Mouse (Mus musculus) kidney, embryonic 15.5 days (tissue): ENCODE data around the gene Mapk8ip2. TPM values are rescaled to one million over a fixed set of nuclear protein-coding genes. Genes with fewer than 3 reads are reported as not detected.

Experiments
- ATAC-seq: fragments of 200-750 bp; cut with Nextera tagmentation; replicated peaks from 2 replicates; pipeline ENCODE4 v1.8.0; 2017; ENCODE audit warnings: moderate TSS enrichment; ENCODE audit not compliant: low FRiP score
- H3K27ac ChIP-seq: fragments of 300-500 bp; sonication (generic); 2 replicates; pipeline ENCODE4 v1.5.1; 2015; ENCODE audit warnings: mild to moderate bottlenecking, inconsistent platforms
- H3K27me3 ChIP-seq: fragments of 300-500 bp; sonication (generic); 2 replicates; pipeline ENCODE4 v1.6.1; 2015; ENCODE audit warnings: inconsistent platforms
- H3K36me3 ChIP-seq: fragments of 300-500 bp; sonication (generic); 2 replicates; pipeline ENCODE4 v1.6.1; 2015; ENCODE audit warnings: inconsistent platforms
- H3K4me1 ChIP-seq: fragments of 300-500 bp; sonication (generic); 2 replicates; pipeline ENCODE4 v1.6.1; 2015; ENCODE audit warnings: inconsistent platforms
- H3K4me2 ChIP-seq: fragments of 300-500 bp; sonication (generic); 2 replicates; pipeline ENCODE4 v1.6.1; 2015; ENCODE audit warnings: moderate library complexity, mild to moderate bottlenecking, inconsistent platforms
- H3K4me3 ChIP-seq: fragments of 300-500 bp; sonication (generic); replicated peaks from 2 replicates; pipeline ENCODE4 v1.5.1; 2015; ENCODE audit warnings: mild to moderate bottlenecking, inconsistent platforms
- H3K9ac ChIP-seq: fragments of 300-500 bp; sonication (generic); 2 replicates; pipeline ENCODE4 v1.6.1; 2015; ENCODE audit warnings: mild to moderate bottlenecking, inconsistent platforms
- H3K9me3 ChIP-seq: fragments of 300-500 bp; sonication (generic); replicated peaks from 2 replicates; pipeline ENCODE4 v1.6.1; 2016; ENCODE audit warnings: inconsistent platforms
- WGBS: fragments of 180-500 bp; shearing (Covaris S2); methylation state at CpG from one replicate; pipeline ENCODE4 v1.1.7; 2015; ENCODE audit warnings: mixed read lengths; 5-methylcytosine and 5-hydroxymethylcytosine counted together
- polyA plus RNA-seq: library from polyadenylated mRNA; unstranded; fragments of >200 nt; fragmentation: Nextera tagmentation; extraction: Ambion mirVana; gene quantifications from 2 replicates; pipeline ENCODE4 v1.2.1, GENCODE M21; 2015

Mapk8ip2 gene
- polyA plus RNA-seq, 1 experiment from 2014 or later: 1.7 TPM

DNA sequence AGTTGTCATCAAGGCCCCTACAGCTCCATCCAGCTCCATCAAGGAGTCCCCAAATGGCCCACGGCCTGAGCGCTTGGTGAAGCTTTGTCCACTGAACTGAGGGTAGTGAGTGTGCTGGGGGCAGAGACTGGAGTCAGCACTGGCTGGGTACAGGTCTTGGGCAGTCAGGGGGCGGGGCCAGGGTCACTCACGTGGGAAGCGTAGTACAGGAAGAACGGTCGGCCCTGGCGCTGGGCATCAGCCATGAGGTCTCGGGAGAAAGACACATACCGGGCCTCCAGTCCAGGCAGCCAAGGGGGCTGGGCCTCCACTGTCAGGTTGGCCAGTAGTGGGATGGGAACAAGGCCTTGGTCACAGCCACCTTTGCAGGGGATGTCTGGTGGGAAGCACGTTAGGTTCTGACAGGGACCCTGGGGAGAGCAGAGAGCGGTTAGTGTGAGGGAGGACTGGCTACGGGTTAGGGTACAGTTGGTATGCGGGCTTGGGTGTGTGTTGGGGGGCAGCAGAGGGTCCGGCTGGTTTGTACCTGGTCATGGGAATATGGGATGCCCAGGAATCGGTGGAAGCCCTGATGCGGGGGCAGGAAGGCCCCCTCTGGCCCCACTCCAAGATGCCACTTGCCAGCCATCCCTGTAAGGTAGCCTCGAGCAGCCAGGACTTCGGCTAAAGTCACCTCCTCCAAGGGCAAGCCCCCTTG, 21.0 kb downstream of the Mapk8ip2 start:
- Histone ChIP-seq H3K9ac (no peak overlapping the region), H3K27me3 (no peaks in the 10 kb centered on the region), H3K27ac (no peak overlapping the region), H3K4me3 (no peak overlapping the region), H3K4me1 (peaks cover 10% of the 10 kb centered on the region), H3K36me3 (no peaks in the 10 kb centered on the region), H3K4me2 (peak overlapping the region; percentile 86), H3K9me3 (no peaks in the 10 kb centered on the region)
- WGBS: 92% methylated on average over 19 of the region's 19 CpGs
- ATAC-seq: no peak

GRCm38 (mm10) chr15:89475293-89475600, 21.5 kb downstream of the Mapk8ip2 start:
- H3K36me3 ChIP-seq: no peaks in the 10 kb centered on the region
- ATAC-seq: no peak
- no peaks in the 10 kb centered on the region for H3K9me3 ChIP-seq
- H3K27me3 ChIP-seq: no peaks in the 10 kb centered on the region
- H3K4me3 ChIP-seq: peak overlapping the region; percentile 70
- no peak overlapping the region for H3K9ac ChIP-seq
- 86% methylated on average over 7 of the region's 7 CpGs for WGBS
- H3K4me1 ChIP-seq: peaks cover 10% of the 10 kb centered on the region
- H3K4me2 ChIP-seq: peak overlapping the region; percentile 86
- H3K27ac ChIP-seq: no peak overlapping the region

DNA sequence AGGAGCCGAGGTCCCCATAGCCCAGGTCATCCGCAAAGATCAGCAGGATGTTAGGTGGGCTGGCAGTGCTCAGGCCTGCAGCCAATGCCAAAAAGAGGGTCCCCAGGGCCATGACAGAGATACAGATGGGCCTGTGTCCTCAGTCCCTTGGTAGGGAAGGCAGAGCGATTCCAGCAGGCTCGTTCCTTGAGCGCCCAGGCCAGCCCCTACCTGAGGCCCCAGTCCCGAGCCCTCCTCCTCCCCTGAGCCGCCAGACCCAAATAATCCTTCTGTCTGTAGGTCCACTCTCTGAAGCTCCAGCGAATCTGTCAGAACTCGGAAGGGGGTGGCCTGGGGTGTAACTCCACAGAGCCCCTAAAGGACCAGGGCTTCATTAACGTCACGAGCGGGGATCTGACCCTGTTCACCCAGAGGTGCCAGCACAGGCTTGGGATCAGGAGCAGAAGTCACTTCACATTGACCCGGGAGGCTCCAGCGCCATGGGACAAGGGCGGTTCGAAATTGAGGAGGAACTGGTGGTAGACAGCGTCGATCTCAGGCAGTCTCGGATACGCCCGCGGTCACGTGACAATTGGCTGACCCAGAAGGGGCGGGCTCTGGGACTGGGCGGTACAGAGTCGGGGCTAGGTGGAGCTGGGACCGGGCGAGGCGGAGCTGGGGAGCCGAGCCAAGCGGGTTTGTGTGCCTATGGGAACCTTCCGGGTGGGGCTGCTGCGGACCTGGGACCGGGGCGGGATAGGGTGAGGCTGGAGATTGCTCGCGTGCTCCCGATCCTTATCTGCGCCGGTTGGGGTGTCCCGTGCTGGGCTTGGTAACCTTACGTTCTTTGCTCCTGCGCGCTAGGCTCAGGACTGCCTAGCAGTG, 22.1 kb downstream of the Mapk8ip2 start:
- WGBS: 9% methylated on average over 44 of the region's 44 CpGs
- peak overlapping the region; percentile 57 for H3K9ac ChIP-seq
- peak; percentile 98 for ATAC-seq

GRCm38 (mm10) chr15:89476475-89476815, 22.7 kb downstream of the Mapk8ip2 start:
- Histone ChIP-seq H3K9ac (peak overlapping the region; percentile 57), H3K36me3 (no peaks in the 10 kb centered on the region), H3K4me3 (peak overlapping the region; percentile 70), H3K27me3 (no peaks in the 10 kb centered on the region), H3K4me1 (peaks cover 14% of the 10 kb centered on the region), H3K4me2 (peak overlapping the region; percentile 86), H3K9me3 (no peaks in the 10 kb centered on the region), H3K27ac (peak overlapping the region; percentile 89)
- ATAC-seq: no peak
- WGBS: 10% methylated on average over 5 of the region's 5 CpGs

More for the DNA sequence above, 22.1 kb downstream of the Mapk8ip2 start:
- peak overlapping the region; percentile 70 for H3K4me3 ChIP-seq
- no peaks in the 10 kb centered on the region for H3K9me3 ChIP-seq
- H3K27me3 ChIP-seq: no peaks in the 10 kb centered on the region
- peak overlapping the region; percentile 89 for H3K27ac ChIP-seq
- H3K36me3 ChIP-seq: no peaks in the 10 kb centered on the region
- peak overlapping the region; percentile 86 for H3K4me2 ChIP-seq
- peaks cover 14% of the 10 kb centered on the region for H3K4me1 ChIP-seq

- H3K9me3 ChIP-seq: no peaks in the 10 kb centered on the region
- H3K4me3 ChIP-seq: peak within 1 kb of the TSS; percentile 70
- H3K36me3 ChIP-seq: no peaks in the 10 kb centered on the region
- H3K27me3 ChIP-seq: no peaks in the 10 kb centered on the region
- H3K27ac ChIP-seq: peak within 1 kb of the TSS; percentile 89
- H3K9ac ChIP-seq: peak within 1 kb of the TSS; percentile 57
- 27% methylated on average over 9 of the region's 9 CpGs for WGBS
- peak within 1 kb of the TSS; percentile 86 for H3K4me2 ChIP-seq
- peaks cover 14% of the 10 kb centered on the region for H3K4me1 ChIP-seq
- no peak for ATAC-seq
These were observed 23.4 kb downstream of the Mapk8ip2 start, which contains the start of gene Arsa for GRCm38 (mm10) chr15:89477091-89477491. Gene Arsa, minus strand, starts transcription at chr15:89477425.

DNA sequence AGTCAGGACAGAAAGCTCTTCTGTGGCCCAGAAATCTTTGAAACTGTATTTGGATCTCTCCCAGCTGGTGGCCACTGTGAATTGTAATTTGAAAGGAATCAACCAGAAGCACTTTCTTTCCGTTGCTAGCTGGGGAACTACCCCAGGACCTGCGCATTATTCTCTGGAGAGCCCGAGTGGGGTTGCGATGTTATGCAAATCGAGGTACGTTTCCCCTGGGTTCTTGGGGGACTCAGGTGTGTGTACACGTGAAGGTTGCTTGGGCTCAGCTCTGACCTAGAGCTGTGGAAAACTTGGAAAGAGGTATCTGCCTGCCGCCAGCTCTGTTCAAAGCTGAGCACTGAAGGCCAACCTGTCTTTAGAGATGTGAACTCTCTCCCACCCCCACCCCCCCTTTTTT, 24.1 kb downstream of the Mapk8ip2 start:
- no peaks in the 10 kb centered on the region for H3K27me3 ChIP-seq
- ATAC-seq: no peak
- peaks cover 14% of the 10 kb centered on the region for H3K4me1 ChIP-seq
- WGBS: 52% methylated on average over 8 of the region's 8 CpGs
- H3K4me3 ChIP-seq: no peak overlapping the region
- H3K27ac ChIP-seq: peak overlapping the region; percentile 41; the same call in 1 of the 2 replicates
- H3K36me3 ChIP-seq: no peaks in the 10 kb centered on the region
- H3K9ac ChIP-seq: no peak overlapping the region
- H3K9me3 ChIP-seq: no peaks in the 10 kb centered on the region
- H3K4me2 ChIP-seq: 0 out of 2 replicates have a peak overlapping the region, but pooled peaks have one; percentile 86

- H3K27ac ChIP-seq: no peak overlapping the region
- no peak overlapping the region for H3K4me3 ChIP-seq
- no peaks in the 10 kb centered on the region for H3K36me3 ChIP-seq
- no peak for ATAC-seq
- WGBS: 79% methylated on average over 3 of the region's 3 CpGs
- peaks cover 14% of the 10 kb centered on the region for H3K4me1 ChIP-seq
- no peak overlapping the region for H3K9ac ChIP-seq
- H3K4me2 ChIP-seq: no peak overlapping the region
- no peaks in the 10 kb centered on the region for H3K9me3 ChIP-seq
- H3K27me3 ChIP-seq: no peaks in the 10 kb centered on the region
These were observed 24.9 kb downstream of the Mapk8ip2 start for GRCm38 (mm10) chr15:89478622-89479021.

DNA sequence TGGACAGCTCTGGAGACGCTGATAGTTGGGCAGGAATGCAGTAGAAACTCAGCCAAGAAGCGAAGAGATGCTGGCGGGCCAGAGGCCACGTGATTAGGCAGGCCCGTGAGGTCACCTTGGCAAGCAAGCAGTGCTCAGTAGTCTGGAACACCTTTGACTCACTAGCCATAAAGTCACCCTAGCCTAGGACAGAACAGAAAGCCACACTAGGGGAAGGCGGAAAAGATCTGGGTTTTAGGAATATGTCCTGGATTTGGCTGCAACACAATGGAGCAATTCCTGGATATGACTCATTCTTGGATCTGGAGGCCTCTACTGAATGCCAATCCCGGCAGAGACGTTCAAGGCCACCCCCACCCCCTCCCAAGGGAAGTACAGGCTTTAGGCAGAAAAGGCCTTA, 26.9 kb downstream of the Mapk8ip2 start:
- WGBS: 56% methylated on average over 8 of the region's 8 CpGs
- Histone ChIP-seq H3K4me1 (peaks cover 7% of the 10 kb centered on the region), H3K36me3 (no peaks in the 10 kb centered on the region), H3K27me3 (no peaks in the 10 kb centered on the region), H3K9me3 (no peaks in the 10 kb centered on the region), H3K4me2 (no peak overlapping the region), H3K4me3 (no peak overlapping the region), H3K9ac (no peak overlapping the region), H3K27ac (peak overlapping the region; percentile 61)
- ATAC-seq: no peak

- 79% methylated on average over 12 of the region's 12 CpGs for WGBS
- ATAC-seq: no peak
- Histone ChIP-seq H3K9me3 (no peaks in the 10 kb centered on the region), H3K27ac (no peak overlapping the region), H3K9ac (no peak overlapping the region), H3K4me2 (no peak overlapping the region), H3K4me1 (no peaks in the 10 kb centered on the region), H3K36me3 (no peaks in the 10 kb centered on the region), H3K27me3 (no peaks in the 10 kb centered on the region), H3K4me3 (no peak overlapping the region)
These were observed 34.5 kb downstream of the Mapk8ip2 start for GRCm38 (mm10) chr15:89488182-89488581.

GRCm38 (mm10) chr15:89488611-89489117, 35.0 kb downstream of the Mapk8ip2 start:
- Histone ChIP-seq H3K4me1 (no peaks in the 10 kb centered on the region), H3K4me3 (no peak overlapping the region), H3K4me2 (no peak overlapping the region), H3K27me3 (no peaks in the 10 kb centered on the region), H3K9me3 (no peaks in the 10 kb centered on the region), H3K27ac (no peak overlapping the region), H3K36me3 (no peaks in the 10 kb centered on the region), H3K9ac (no peak overlapping the region)
- ATAC-seq: no peak
- 42% methylated on average over 14 of the region's 14 CpGs for WGBS

DNA sequence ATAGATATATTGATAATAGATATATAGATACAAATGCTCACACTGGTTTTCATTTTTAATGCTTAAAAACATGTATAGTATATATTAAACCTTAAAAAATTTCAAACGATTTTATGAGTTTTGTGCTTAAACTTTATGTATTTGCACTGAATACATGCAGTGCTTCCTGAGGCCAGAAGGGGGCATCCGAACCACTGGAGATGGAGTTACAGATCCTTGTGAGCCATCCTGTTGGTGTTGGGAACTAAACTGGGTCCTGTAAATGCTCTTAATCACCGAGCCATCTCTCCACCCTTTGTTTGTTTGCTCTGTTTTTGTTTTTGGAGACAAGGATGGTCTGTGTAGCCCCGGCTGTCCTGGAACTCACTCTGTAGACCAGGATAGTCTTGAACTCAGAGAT, 41.3 kb downstream of the Mapk8ip2 start:
- Histone ChIP-seq H3K36me3 (no peaks in the 10 kb centered on the region), H3K4me3 (no peak overlapping the region), H3K9me3 (no peaks in the 10 kb centered on the region), H3K9ac (no peak overlapping the region), H3K27ac (no peak overlapping the region), H3K27me3 (peaks cover 28% of the 10 kb centered on the region), H3K4me2 (no peak overlapping the region), H3K4me1 (peaks cover 23% of the 10 kb centered on the region)
- WGBS: 78% methylated on average over 4 of the region's 4 CpGs
- ATAC-seq: no peak

DNA sequence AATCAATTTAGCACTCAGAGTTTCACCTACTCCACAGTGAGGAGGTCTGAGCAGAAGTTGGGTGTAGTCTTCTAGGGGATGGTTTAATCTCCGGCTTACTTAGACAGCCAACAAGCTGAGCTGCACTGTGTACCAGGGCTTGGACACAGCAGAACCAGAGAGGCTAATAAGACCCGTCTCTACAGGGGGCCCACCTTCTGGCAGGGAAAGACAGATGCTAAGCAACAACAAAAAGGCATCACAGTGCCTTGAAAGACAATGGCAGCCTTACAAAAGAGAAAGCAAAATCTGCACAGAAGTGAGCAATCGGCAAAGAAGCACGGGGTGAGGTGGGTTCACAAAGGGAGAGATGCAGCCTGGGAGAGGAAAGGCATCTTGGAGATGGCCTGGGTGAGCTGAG, 42.4 kb downstream of the Mapk8ip2 start:
- Histone ChIP-seq H3K9me3 (no peaks in the 10 kb centered on the region), H3K4me3 (no peak overlapping the region), H3K4me1 (peaks cover 31% of the 10 kb centered on the region), H3K4me2 (no peak overlapping the region), H3K36me3 (no peaks in the 10 kb centered on the region), H3K27ac (no peak overlapping the region), H3K27me3 (peaks cover 39% of the 10 kb centered on the region), H3K9ac (no peak overlapping the region)
- WGBS: 67% methylated on average over 4 of the region's 4 CpGs
- ATAC-seq: no peak
